Mouse (Mus musculus) intestine, postnatal 0 days (tissue): ENCODE data around the gene Pard3b. TPM values are rescaled to one million over a fixed set of nuclear protein-coding genes. Genes with fewer than 3 reads are reported as not detected.

Source experiments
- ATAC-seq: fragments of 200-750 bp; cut with Nextera tagmentation; 2 replicates; pipeline ENCODE4 v1.8.0; 2017; ENCODE audit warnings: mild to moderate bottlenecking, moderate TSS enrichment, moderate library complexity
- H3K27ac ChIP-seq: fragments of 300-500 bp; sonication (generic); 2 replicates; pipeline ENCODE4 v1.5.1; 2014; ENCODE audit warnings: mild to moderate bottlenecking, low read depth, low read length, moderate library complexity
- H3K27me3 ChIP-seq: fragments of 300-500 bp; sonication (generic); replicated peaks from 2 replicates; pipeline ENCODE4 v1.6.1; 2014; ENCODE audit warnings: low read length, mixed read lengths; ENCODE audit not compliant: control insufficient read depth, insufficient read depth
- H3K36me3 ChIP-seq: fragments of 300-500 bp; sonication (generic); 2 replicates; pipeline ENCODE4 v1.6.1; 2014; ENCODE audit warnings: mild to moderate bottlenecking, moderate library complexity; ENCODE audit not compliant: control insufficient read depth, insufficient read depth
- H3K4me1 ChIP-seq: fragments of 300-500 bp; sonication (generic); replicated peaks from 2 replicates; pipeline ENCODE4 v1.6.1; 2014; ENCODE audit warnings: antibody characterized with exemption, low read length, mixed read lengths; ENCODE audit not compliant: control insufficient read depth, insufficient read depth
- H3K4me2 ChIP-seq: fragments of 300-500 bp; sonication (generic); replicated peaks from 2 replicates; pipeline ENCODE4 v1.6.1; 2014; ENCODE audit warnings: low read depth, mild to moderate bottlenecking, moderate library complexity
- H3K4me3 ChIP-seq: fragments of 300-500 bp; sonication (generic); 2 replicates; pipeline ENCODE4 v1.5.1; 2014; ENCODE audit warnings: low read depth, low read length
- H3K9ac ChIP-seq: fragments of 300-500 bp; sonication (generic); 2 replicates; pipeline ENCODE4 v1.6.1; 2014; ENCODE audit warnings: mild to moderate bottlenecking, low read depth, low read length
- H3K9me3 ChIP-seq: fragments of 300-500 bp; sonication (generic); 2 replicates; pipeline ENCODE4 v1.6.1; 2016; ENCODE audit warnings: mixed run types; ENCODE audit not compliant: control insufficient read depth
- CTCF ChIP-seq: sonication (generic); IDR thresholded peaks from 2 replicates; pipeline ENCODE4 v1.5.1; 2016; ENCODE audit warnings: low read depth, mild to moderate bottlenecking, control low read depth, antibody characterized with exemption, moderate library complexity
- WGBS: fragments of 180-500 bp; shearing (Covaris S2); extraction: QIAGEN DNeasy Blood & Tissue Kit; methylation state at CpG from one replicate; pipeline ENCODE4 v1.1.7; 2014; 5-methylcytosine and 5-hydroxymethylcytosine counted together
- polyA plus RNA-seq: library from polyadenylated mRNA; unstranded; fragments of >200 nt; fragmentation: Nextera tagmentation; extraction: Ambion mirVana; gene quantifications from 2 replicates; pipeline ENCODE4 v1.2.1, GENCODE M21; 2015

The Pard3b gene
- polyA plus RNA-seq, 1 experiment from 2014 or later: 17.2 TPM

- Histone ChIP-seq H3K4me3 (no peak overlapping the region), H3K9me3 (no peaks in the 10 kb centered on the region), H3K9ac (no peak overlapping the region), H3K27me3 (no peaks in the 10 kb centered on the region), H3K4me2 (no peak overlapping the region), H3K36me3 (no peaks in the 10 kb centered on the region), H3K27ac (no peak overlapping the region), H3K4me1 (peaks cover 6% of the 10 kb centered on the region; the same call in 1 of the 2 replicates)
- peak; percentile 65 for ATAC-seq
- TF ChIP-seq CTCF: no peak
- 35% methylated on average over 1 of the region's 1 CpGs for WGBS
These were observed 97.9 kb downstream of the Pard3b start for GRCm38 (mm10) chr1:61736550-61736949.

- ATAC-seq: no peak
- Histone ChIP-seq H3K4me3 (no peak overlapping the region), H3K27me3 (no peaks in the 10 kb centered on the region), H3K4me2 (no peak overlapping the region), H3K9ac (no peak overlapping the region), H3K36me3 (no peaks in the 10 kb centered on the region), H3K4me1 (no peaks in the 10 kb centered on the region), H3K9me3 (no peaks in the 10 kb centered on the region), H3K27ac (no peak overlapping the region)
- no peak for TF ChIP-seq CTCF
These were observed 104.2 kb downstream of the Pard3b start for GRCm38 (mm10) chr1:61742831-61743230.

GRCm38 (mm10) chr1:61747481-61747880 lies 108.9 kb downstream of the Pard3b start:
- Histone ChIP-seq H3K4me2 (no peak overlapping the region), H3K9ac (no peak overlapping the region), H3K4me3 (no peak overlapping the region), H3K36me3 (no peaks in the 10 kb centered on the region), H3K27me3 (no peaks in the 10 kb centered on the region), H3K9me3 (no peaks in the 10 kb centered on the region), H3K4me1 (0 out of 2 replicates have a peak, but pooled peaks cover 4% of the 10 kb centered on the region), H3K27ac (no peak overlapping the region)
- TF ChIP-seq CTCF: no peak
- no peak for ATAC-seq

- H3K27me3 ChIP-seq: no peaks in the 10 kb centered on the region
- ATAC-seq: peak; percentile 88
- 50% methylated on average over 1 of the region's 1 CpGs for WGBS
These were observed 112.4 kb downstream of the Pard3b start for GRCm38 (mm10) chr1:61751008-61751407.

GRCm38 (mm10) chr1:61756771-61757170 lies 118.1 kb downstream of the Pard3b start:
- H3K27me3 ChIP-seq: no peaks in the 10 kb centered on the region
- H3K4me2 ChIP-seq: no peak overlapping the region
- no peak overlapping the region for H3K4me3 ChIP-seq
- no peaks in the 10 kb centered on the region for H3K36me3 ChIP-seq
- TF ChIP-seq CTCF: no peak
- WGBS: 71% methylated on average over 1 of the region's 1 CpGs
- H3K27ac ChIP-seq: no peak overlapping the region
- no peak overlapping the region for H3K9ac ChIP-seq
- H3K9me3 ChIP-seq: no peaks in the 10 kb centered on the region
- no peaks in the 10 kb centered on the region for H3K4me1 ChIP-seq
- ATAC-seq: no peak

More at GRCm38 (mm10) chr1:61751008-61751407, 112.4 kb downstream of the Pard3b start:
- H3K4me2 ChIP-seq: no peak overlapping the region
- H3K27ac ChIP-seq: peak overlapping the region; percentile 62
- TF ChIP-seq CTCF: no peak
- no peak overlapping the region for H3K9ac ChIP-seq
- no peaks in the 10 kb centered on the region for H3K36me3 ChIP-seq
- 0 out of 2 replicates have a peak, but pooled peaks cover 4% of the 10 kb centered on the region for H3K4me1 ChIP-seq
- no peak overlapping the region for H3K4me3 ChIP-seq
- H3K9me3 ChIP-seq: no peaks in the 10 kb centered on the region

- Histone ChIP-seq H3K27ac (no peak overlapping the region), H3K4me2 (no peak overlapping the region), H3K27me3 (no peaks in the 10 kb centered on the region), H3K9ac (no peak overlapping the region), H3K36me3 (no peaks in the 10 kb centered on the region), H3K4me1 (no peaks in the 10 kb centered on the region), H3K4me3 (no peak overlapping the region), H3K9me3 (no peaks in the 10 kb centered on the region)
- peak; percentile 97 for TF ChIP-seq CTCF
- ATAC-seq: peak; percentile 56
These were observed 132.6 kb downstream of the Pard3b start for GRCm38 (mm10) chr1:61771213-61771612.

- no peak for ATAC-seq
- TF ChIP-seq CTCF: no peak
- H3K27me3 ChIP-seq: no peaks in the 10 kb centered on the region
- no peak overlapping the region for H3K4me2 ChIP-seq
- H3K9ac ChIP-seq: no peak overlapping the region
- no peak overlapping the region for H3K4me3 ChIP-seq
- no peaks in the 10 kb centered on the region for H3K36me3 ChIP-seq
- no peaks in the 10 kb centered on the region for H3K4me1 ChIP-seq
- no peaks in the 10 kb centered on the region for H3K9me3 ChIP-seq
- H3K27ac ChIP-seq: no peak overlapping the region
These were observed 140.1 kb downstream of the Pard3b start for GRCm38 (mm10) chr1:61778731-61779130.
